Mouse (Mus musculus): ENCODE data around the gene Pde4dip.

DNA sequence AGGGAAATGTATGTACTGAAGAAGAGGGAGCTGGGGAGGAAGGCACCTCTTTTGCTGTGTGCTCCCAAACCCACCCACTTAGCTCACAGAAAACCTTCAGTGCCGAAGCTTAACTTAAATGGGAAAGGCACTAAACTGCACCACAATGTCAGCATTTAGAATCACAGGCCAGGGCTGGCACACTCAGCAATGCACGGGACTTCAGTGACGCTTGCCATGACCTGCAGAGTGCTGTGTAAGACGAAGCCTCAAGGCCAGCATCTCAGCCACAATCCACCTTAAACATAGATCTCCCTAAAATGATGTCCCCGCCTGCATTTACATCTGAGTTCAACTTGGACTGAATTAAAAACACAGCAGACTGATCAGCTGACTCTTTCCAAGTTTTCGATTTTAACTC, 91.1 kb downstream of the Pde4dip start:
- TF ChIP-seq POLR2A (IDR thresholded peaks at IDR 0.05; ENCODE audit: insufficient read length, low read depth) (no peak), TCF3 (IDR thresholded peaks at IDR 0.05; ENCODE audit: insufficient read length, low read depth) (no peak), MAX (IDR thresholded peaks at IDR 0.05; ENCODE audit: low read depth) (no peak), E2F4 (IDR thresholded peaks at IDR 0.05; ENCODE audit: insufficient read depth) (no peak)

Data from myocyte (in vitro differentiated cells).